Mouse (Mus musculus): ENCODE results near the gene Tsc22d4.

The Tsc22d4 gene

DNA sequence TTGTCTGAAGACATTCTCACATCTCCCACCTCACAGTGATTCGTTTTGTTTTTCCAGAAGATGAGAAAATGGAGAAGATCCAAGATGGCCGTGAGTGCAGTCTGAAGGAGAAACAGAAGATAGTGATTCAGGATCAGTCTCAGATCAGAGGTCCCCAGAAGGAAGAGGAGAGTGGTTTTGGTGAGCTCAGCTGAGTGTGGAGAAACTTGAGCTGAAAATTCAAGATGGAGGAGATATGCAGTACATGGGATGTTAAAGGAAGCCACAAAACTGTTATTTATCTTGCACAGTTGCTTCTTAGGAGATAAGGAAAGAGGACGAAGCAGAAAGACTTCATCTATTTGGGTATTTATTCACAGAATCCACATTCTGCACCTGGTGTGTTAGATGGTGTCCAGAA lies 55.4 kb downstream of the Tsc22d4 start:
- no peak for DNase-seq

GRCm38 (mm10) chr5:137806158-137806557 lies 60.6 kb downstream of the Tsc22d4 start:
- no peak for DNase-seq

GRCm38 (mm10) chr5:137808316-137808715 lies 62.8 kb downstream of the Tsc22d4 start:
- no peak for DNase-seq

DNA sequence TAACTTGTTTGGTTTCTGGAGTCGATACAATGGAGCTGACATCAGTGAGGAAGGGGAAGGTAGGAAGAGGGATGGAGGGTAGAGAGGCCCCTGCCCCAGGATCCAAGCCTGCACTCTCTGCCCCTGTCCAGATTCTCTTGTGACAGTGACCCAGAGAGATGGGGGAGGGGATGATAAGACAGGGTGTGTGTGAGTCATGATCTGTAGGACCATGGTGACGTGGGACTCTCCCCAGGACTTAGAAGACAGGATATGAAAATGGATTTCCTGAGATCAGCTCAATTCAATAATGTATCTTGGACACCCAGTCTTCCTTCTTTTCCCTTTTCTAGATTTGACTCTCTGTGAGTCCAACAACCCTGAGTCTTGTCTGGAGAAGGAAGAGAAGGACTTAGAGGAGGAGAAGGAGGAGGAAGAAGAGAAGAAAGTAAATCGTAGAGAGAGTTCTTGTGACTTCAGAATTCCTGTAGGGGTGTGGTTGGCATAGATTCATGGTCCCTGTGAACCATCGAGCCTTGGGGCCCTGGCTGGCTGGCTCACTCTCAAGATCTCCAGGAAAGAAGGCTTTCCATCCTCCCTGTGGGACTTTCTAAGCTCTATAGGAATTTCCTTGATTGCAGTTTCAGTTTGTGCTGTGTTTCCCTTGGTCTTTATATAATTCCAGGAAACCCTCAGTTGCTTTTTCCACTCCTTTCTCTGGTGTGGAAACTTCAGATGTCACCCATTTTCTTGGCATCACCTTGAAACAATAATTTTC lies 72.1 kb downstream of the Tsc22d4 start:
- no peak for DNase-seq
